Mouse (Mus musculus): ENCODE results near the gene Il10ra. TPM values are rescaled to one million over a fixed set of nuclear protein-coding genes. Genes with fewer than 3 reads are reported as not detected.

The Il10ra gene
- polyA plus RNA-seq, 1 experiment from 2014 or later: 0.65 TPM

DNA sequence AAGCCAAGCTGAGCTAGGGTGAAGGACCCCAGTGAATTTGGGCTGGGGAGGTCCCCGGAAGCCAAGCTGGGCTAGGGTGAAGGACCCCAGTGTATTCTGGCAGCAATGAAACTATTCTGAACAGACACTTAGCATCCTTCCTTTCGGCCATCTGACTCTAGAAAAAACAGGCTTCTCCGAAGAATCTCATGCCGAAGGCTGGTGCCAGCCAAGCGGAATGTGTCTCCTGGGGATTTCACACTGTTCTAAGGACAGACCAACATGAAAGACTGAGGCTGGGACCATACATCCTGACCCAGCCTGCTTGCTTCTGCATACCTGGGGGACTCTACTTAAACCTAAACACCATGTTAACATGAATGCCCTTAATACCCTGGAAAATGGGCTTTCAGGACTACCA is 7.1 kb downstream of the Il10ra start:
- 73% methylated on average over 5 of the region's 5 CpGs for WGBS
- ATAC-seq (ENCODE audit: low FRiP score, low TSS enrichment): no peak
- H3K27ac ChIP-seq (ENCODE audit: low read length): no peak overlapping the region
- H3K4me2 ChIP-seq (replicated peaks; ENCODE audit: low read depth, low read length): no peak overlapping the region
- no peak overlapping the region for H3K4me3 ChIP-seq (ENCODE audit: low read length)
- H3K9me3 ChIP-seq (ENCODE audit: low read length): no peaks in the 10 kb centered on the region
- H3K4me1 ChIP-seq (ENCODE audit: insufficient read depth, low read length): no peaks in the 10 kb centered on the region
- H3K9ac ChIP-seq (replicated peaks; ENCODE audit: low read length): no peak overlapping the region
- no peaks in the 10 kb centered on the region for H3K27me3 ChIP-seq (ENCODE audit: insufficient read depth, low read length)
- H3K36me3 ChIP-seq (ENCODE audit: insufficient read depth, low read length): no peaks in the 10 kb centered on the region

- H3K27me3 ChIP-seq (ENCODE audit: insufficient read depth, low read length): no peaks in the 10 kb centered on the region
- no peak overlapping the region for H3K27ac ChIP-seq (ENCODE audit: low read length)
- no peaks in the 10 kb centered on the region for H3K36me3 ChIP-seq (ENCODE audit: insufficient read depth, low read length)
- H3K4me3 ChIP-seq (ENCODE audit: low read length): no peak overlapping the region
- WGBS: 53% methylated on average over 4 of the region's 4 CpGs
- no peak overlapping the region for H3K4me2 ChIP-seq (replicated peaks; ENCODE audit: low read depth, low read length)
- no peaks in the 10 kb centered on the region for H3K9me3 ChIP-seq (ENCODE audit: low read length)
- H3K4me1 ChIP-seq (ENCODE audit: insufficient read depth, low read length): no peaks in the 10 kb centered on the region
- ATAC-seq (ENCODE audit: low FRiP score, low TSS enrichment): no peak
- no peak overlapping the region for H3K9ac ChIP-seq (replicated peaks; ENCODE audit: low read length)
These were observed 7.5 kb downstream of the Il10ra start for GRCm38 (mm10) chr9:45261466-45261865.

- no peak overlapping the region for H3K9ac ChIP-seq (replicated peaks; ENCODE audit: low read length)
- no peaks in the 10 kb centered on the region for H3K4me1 ChIP-seq (ENCODE audit: insufficient read depth, low read length)
- no peaks in the 10 kb centered on the region for H3K9me3 ChIP-seq (ENCODE audit: low read length)
- 69% methylated on average over 13 of the region's 13 CpGs for WGBS
- H3K27ac ChIP-seq (ENCODE audit: low read length): no peak overlapping the region
- no peak overlapping the region for H3K4me3 ChIP-seq (ENCODE audit: low read length)
- no peaks in the 10 kb centered on the region for H3K27me3 ChIP-seq (ENCODE audit: insufficient read depth, low read length)
- H3K36me3 ChIP-seq (ENCODE audit: insufficient read depth, low read length): no peaks in the 10 kb centered on the region
- no peak for ATAC-seq (ENCODE audit: low FRiP score, low TSS enrichment)
- H3K4me2 ChIP-seq (replicated peaks; ENCODE audit: low read depth, low read length): no peak overlapping the region
These were observed 9.9 kb downstream of the Il10ra start for GRCm38 (mm10) chr9:45259065-45259464.

DNA sequence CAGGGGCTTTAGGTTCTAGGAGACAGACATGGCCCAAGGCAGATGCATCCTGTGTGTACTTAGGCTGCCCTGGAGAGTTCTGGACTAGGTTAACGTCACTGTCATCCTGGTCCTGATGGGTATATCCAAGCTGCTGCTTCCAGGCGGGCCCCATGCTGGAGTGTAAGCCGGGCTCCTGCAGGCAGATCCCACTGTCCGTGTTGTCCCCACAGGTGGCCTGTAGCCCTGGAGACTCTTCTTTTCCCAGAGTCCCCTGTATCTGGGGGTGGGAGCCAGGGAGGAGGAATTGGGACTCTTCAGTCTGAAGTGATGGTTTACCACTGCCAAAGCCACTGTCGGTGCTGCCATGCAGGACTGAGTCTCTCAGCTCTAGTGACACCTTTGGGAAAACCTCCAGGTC is 13.0 kb downstream of the Il10ra start:
- no peak for ATAC-seq (ENCODE audit: low FRiP score, low TSS enrichment)
- WGBS: 92% methylated on average over 5 of the region's 5 CpGs

DNA sequence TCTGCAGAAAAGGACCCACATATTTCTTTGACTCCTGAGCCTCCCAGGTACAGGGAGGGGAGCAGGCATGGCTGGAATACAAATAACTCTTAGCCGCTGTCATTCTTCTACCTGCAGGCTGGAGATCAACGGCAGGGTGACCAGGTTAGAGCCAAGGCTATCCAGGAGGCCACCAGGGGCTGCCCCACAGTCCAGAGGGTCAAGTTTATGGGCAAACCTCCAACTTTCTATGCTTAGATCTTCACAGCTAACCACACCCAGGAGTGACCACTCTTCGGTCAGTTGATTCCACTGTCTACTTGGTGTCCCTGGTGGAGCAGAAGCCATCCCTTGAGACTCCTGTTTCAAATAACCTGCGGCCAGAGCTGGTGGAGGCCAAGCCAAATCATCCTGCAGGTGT is 13.5 kb downstream of the Il10ra start:
- no peaks in the 10 kb centered on the region for H3K27me3 ChIP-seq (ENCODE audit: insufficient read depth, low read length)
- H3K27ac ChIP-seq (ENCODE audit: low read length): no peak overlapping the region
- no peak overlapping the region for H3K9ac ChIP-seq (replicated peaks; ENCODE audit: low read length)
- no peak for ATAC-seq (ENCODE audit: low FRiP score, low TSS enrichment)
- no peak overlapping the region for H3K4me2 ChIP-seq (replicated peaks; ENCODE audit: low read depth, low read length)
- no peak overlapping the region for H3K4me3 ChIP-seq (ENCODE audit: low read length)
- no peaks in the 10 kb centered on the region for H3K9me3 ChIP-seq (ENCODE audit: low read length)
- H3K4me1 ChIP-seq (ENCODE audit: insufficient read depth, low read length): no peaks in the 10 kb centered on the region
- WGBS: 90% methylated on average over 4 of the region's 4 CpGs
- H3K36me3 ChIP-seq (ENCODE audit: insufficient read depth, low read length): no peaks in the 10 kb centered on the region

More for the DNA sequence above, 13.0 kb downstream of the Il10ra start:
- Histone ChIP-seq H3K9me3 (ENCODE audit: low read length) (no peaks in the 10 kb centered on the region), H3K27me3 (ENCODE audit: insufficient read depth, low read length) (no peaks in the 10 kb centered on the region), H3K4me1 (ENCODE audit: insufficient read depth, low read length) (no peaks in the 10 kb centered on the region), H3K9ac (replicated peaks; ENCODE audit: low read length) (no peak overlapping the region), H3K4me2 (replicated peaks; ENCODE audit: low read depth, low read length) (no peak overlapping the region), H3K4me3 (ENCODE audit: low read length) (no peak overlapping the region), H3K27ac (ENCODE audit: low read length) (no peak overlapping the region), H3K36me3 (ENCODE audit: insufficient read depth, low read length) (no peaks in the 10 kb centered on the region)

DNA sequence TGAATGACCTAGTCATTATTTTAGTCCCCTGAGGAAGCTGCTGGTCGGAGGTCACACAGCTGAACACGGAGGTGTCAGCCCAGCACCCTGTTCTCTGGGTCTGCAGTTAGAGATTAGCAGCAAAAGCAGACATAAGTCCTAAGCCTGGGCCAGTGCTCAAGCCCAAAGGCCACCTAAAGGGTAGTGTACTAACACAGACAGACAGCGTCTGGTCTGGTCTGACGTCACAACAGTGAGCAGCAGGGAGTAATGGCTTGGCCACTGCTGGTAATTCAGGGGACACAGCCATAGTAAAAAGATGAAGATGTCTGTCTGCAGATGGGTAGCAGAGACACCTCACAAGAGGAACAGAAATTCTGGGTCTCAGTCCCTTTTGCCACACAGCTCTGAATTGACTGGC is 14.3 kb downstream of the Il10ra start:
- Histone ChIP-seq H3K4me2 (replicated peaks; ENCODE audit: low read depth, low read length) (no peak overlapping the region), H3K9ac (replicated peaks; ENCODE audit: low read length) (no peak overlapping the region), H3K9me3 (ENCODE audit: low read length) (no peaks in the 10 kb centered on the region), H3K27ac (ENCODE audit: low read length) (no peak overlapping the region), H3K4me1 (ENCODE audit: insufficient read depth, low read length) (no peaks in the 10 kb centered on the region), H3K36me3 (ENCODE audit: insufficient read depth, low read length) (no peaks in the 10 kb centered on the region), H3K27me3 (ENCODE audit: insufficient read depth, low read length) (no peaks in the 10 kb centered on the region), H3K4me3 (ENCODE audit: low read length) (no peak overlapping the region)
- no peak for ATAC-seq (ENCODE audit: low FRiP score, low TSS enrichment)
- WGBS: 64% methylated on average over 4 of the region's 4 CpGs

- no peak overlapping the region for H3K4me2 ChIP-seq (replicated peaks; ENCODE audit: low read depth, low read length)
- H3K9me3 ChIP-seq (ENCODE audit: low read length): no peaks in the 10 kb centered on the region
- H3K27ac ChIP-seq (ENCODE audit: low read length): no peak overlapping the region
- H3K4me1 ChIP-seq (ENCODE audit: insufficient read depth, low read length): no peaks in the 10 kb centered on the region
- no peaks in the 10 kb centered on the region for H3K36me3 ChIP-seq (ENCODE audit: insufficient read depth, low read length)
- H3K27me3 ChIP-seq (ENCODE audit: insufficient read depth, low read length): no peaks in the 10 kb centered on the region
- WGBS: 34% methylated on average over 6 of the region's 6 CpGs
- no peak for ATAC-seq (ENCODE audit: low FRiP score, low TSS enrichment)
- H3K9ac ChIP-seq (replicated peaks; ENCODE audit: low read length): no peak overlapping the region
- no peak overlapping the region for H3K4me3 ChIP-seq (ENCODE audit: low read length)
These were observed 14.9 kb downstream of the Il10ra start for GRCm38 (mm10) chr9:45254021-45254420.

DNA sequence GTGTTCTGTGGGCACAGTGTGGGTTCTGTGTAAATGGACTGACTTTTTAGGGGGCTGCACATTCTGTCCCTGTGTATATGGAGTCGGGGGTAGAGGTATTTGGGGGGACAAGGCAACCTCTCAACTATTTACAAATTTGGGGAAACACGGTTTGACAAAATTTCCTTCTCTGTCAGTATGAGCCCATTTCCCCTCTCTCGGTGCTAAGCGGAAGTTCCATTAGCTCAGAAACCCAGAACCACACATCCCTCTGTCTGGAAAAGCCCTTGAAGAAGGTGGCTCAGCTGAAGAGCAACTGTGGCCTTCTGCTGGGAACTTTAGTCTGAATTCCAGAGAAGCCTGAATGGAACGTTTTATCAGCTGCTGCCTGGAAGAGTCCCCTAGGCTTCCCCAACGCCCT is 16.6 kb downstream of the Il10ra start:
- Histone ChIP-seq H3K36me3 (ENCODE audit: insufficient read depth, low read length) (no peaks in the 10 kb centered on the region), H3K4me1 (ENCODE audit: insufficient read depth, low read length) (no peaks in the 10 kb centered on the region), H3K27ac (ENCODE audit: low read length) (no peak overlapping the region), H3K27me3 (ENCODE audit: insufficient read depth, low read length) (no peaks in the 10 kb centered on the region), H3K4me3 (ENCODE audit: low read length) (no peak overlapping the region), H3K9me3 (ENCODE audit: low read length) (no peaks in the 10 kb centered on the region), H3K4me2 (replicated peaks; ENCODE audit: low read depth, low read length) (no peak overlapping the region), H3K9ac (replicated peaks; ENCODE audit: low read length) (no peak overlapping the region)
- 76% methylated on average over 6 of the region's 6 CpGs for WGBS
- no peak for ATAC-seq (ENCODE audit: low FRiP score, low TSS enrichment)

- ATAC-seq (ENCODE audit: low FRiP score, low TSS enrichment): no peak
- Histone ChIP-seq H3K4me1 (ENCODE audit: insufficient read depth, low read length) (no peaks in the 10 kb centered on the region), H3K9me3 (ENCODE audit: low read length) (no peaks in the 10 kb centered on the region), H3K27me3 (ENCODE audit: insufficient read depth, low read length) (no peaks in the 10 kb centered on the region), H3K4me3 (ENCODE audit: low read length) (no peak overlapping the region), H3K9ac (replicated peaks; ENCODE audit: low read length) (no peak overlapping the region), H3K27ac (ENCODE audit: low read length) (no peak overlapping the region), H3K4me2 (replicated peaks; ENCODE audit: low read depth, low read length) (no peak overlapping the region), H3K36me3 (ENCODE audit: insufficient read depth, low read length) (no peaks in the 10 kb centered on the region)
- WGBS: 53% methylated on average over 4 of the region's 4 CpGs
These were observed 17.0 kb downstream of the Il10ra start for GRCm38 (mm10) chr9:45251990-45252389.

GRCm38 (mm10) chr9:45251281-45251680 is 17.7 kb downstream of the Il10ra start:
- H3K4me2 ChIP-seq (replicated peaks; ENCODE audit: low read depth, low read length): no peak overlapping the region
- no peak overlapping the region for H3K4me3 ChIP-seq (ENCODE audit: low read length)
- no peaks in the 10 kb centered on the region for H3K4me1 ChIP-seq (ENCODE audit: insufficient read depth, low read length)
- H3K27ac ChIP-seq (ENCODE audit: low read length): no peak overlapping the region
- no peaks in the 10 kb centered on the region for H3K27me3 ChIP-seq (ENCODE audit: insufficient read depth, low read length)
- WGBS: 78% methylated on average over 3 of the region's 3 CpGs
- H3K36me3 ChIP-seq (ENCODE audit: insufficient read depth, low read length): no peaks in the 10 kb centered on the region
- no peaks in the 10 kb centered on the region for H3K9me3 ChIP-seq (ENCODE audit: low read length)
- ATAC-seq (ENCODE audit: low FRiP score, low TSS enrichment): no peak
- H3K9ac ChIP-seq (replicated peaks; ENCODE audit: low read length): no peak overlapping the region

DNA sequence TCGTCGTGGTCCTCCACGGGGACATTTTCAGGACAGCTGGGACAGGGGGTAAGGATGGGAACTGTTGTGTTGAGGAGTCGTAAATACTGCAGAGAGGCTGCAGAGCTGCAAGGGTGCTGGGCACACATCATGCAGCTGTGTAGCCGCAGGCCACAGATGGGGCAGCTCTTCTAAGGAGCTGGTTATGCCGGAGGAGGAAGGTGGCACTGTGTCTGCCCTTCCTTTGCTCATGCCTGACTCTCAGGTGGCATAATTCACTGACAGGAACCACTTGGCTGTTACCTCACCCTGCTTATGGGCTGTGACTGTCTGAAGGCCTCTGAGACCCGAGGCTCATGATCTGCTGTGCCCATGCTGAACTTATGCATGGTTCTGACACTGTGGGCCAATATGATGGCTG is 18.6 kb downstream of the Il10ra start:
- H3K4me2 ChIP-seq (replicated peaks; ENCODE audit: low read depth, low read length): no peak overlapping the region
- H3K27ac ChIP-seq (ENCODE audit: low read length): no peak overlapping the region
- 88% methylated on average over 7 of the region's 7 CpGs for WGBS
- no peak for ATAC-seq (ENCODE audit: low FRiP score, low TSS enrichment)
- no peaks in the 10 kb centered on the region for H3K36me3 ChIP-seq (ENCODE audit: insufficient read depth, low read length)
- no peaks in the 10 kb centered on the region for H3K27me3 ChIP-seq (ENCODE audit: insufficient read depth, low read length)
- H3K9ac ChIP-seq (replicated peaks; ENCODE audit: low read length): no peak overlapping the region
- no peaks in the 10 kb centered on the region for H3K9me3 ChIP-seq (ENCODE audit: low read length)
- no peak overlapping the region for H3K4me3 ChIP-seq (ENCODE audit: low read length)
- no peaks in the 10 kb centered on the region for H3K4me1 ChIP-seq (ENCODE audit: insufficient read depth, low read length)

All from kidney, embryonic 16.5 days (tissue).